Comparison of ENCODE assay signal across 26 mouse cellular contexts in the genomic region with DNA sequence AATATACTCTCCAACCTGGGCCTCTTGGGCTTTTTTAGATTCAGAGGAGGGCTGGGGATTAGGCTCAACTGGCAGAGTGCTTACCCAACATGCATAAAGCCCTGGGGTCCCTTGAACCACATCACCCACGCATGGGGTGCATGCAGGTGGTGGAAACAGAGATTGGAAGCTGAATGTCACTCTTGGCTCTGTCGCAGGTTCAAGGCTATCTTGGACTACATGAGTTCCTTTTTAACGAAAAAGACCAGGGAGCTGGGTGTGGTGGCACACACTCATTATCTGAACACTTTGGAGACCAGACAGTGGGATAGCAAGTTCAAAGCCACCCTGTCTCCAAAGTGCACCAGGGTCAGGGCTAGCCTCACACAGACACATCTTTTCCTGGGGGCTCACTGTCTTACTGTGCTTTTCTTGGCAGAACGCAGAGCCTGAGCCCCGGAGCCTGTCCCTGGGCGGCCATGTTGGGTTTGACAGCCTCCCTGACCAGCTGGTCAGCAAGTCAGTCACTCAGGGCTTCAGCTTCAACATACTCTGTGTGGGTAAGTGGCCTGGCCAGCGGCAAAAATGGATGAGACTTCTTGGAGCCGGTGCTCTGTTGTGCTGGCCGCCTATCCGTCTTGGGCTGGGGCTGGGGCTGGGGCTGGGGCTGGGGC. TPM values are rescaled to one million over a fixed set of nuclear protein-coding genes. Genes with fewer than 3 reads are reported as not detected.
A peak's percentile ranks its signal among the peaks of the same experiment; 100 is the strongest.
DNase-seq lines count a peak whose midpoint lies in the region; TF ChIP-seq lines count a peak whose summit lies in the region.
"Had no signal": no experiment of that assay in that cellular context is flagged by ENCODE, and none has a peak within 500 bp of the region (broad histone marks: within the 10 kb centered on the region; RNA-seq: fewer than 3 reads in every experiment).

No protein-coding gene starts in this region.

- no peaks in the 10 kb centered on the region for H3K36me3 ChIP-seq in testis, adult 2 months (ENCODE audit: control insufficient read depth, insufficient read depth, low read length)

- no peak for TF ChIP-seq POLR2A in testis, adult 2 months (IDR thresholded peaks at IDR 0.05; ENCODE audit: control insufficient read depth, low read depth, low read length)

- intact Hi-C loops in heart, postnatal 36 days (cut with DNase I) = no loop called here

- no peaks in the 10 kb centered on the region; the same call in 1 of the 2 replicates for H3K4me1 ChIP-seq in testis, adult 2 months (ENCODE audit: control insufficient read depth, insufficient read depth, low read length)

- H3K4me3 ChIP-seq in testis, adult 2 months (ENCODE audit: control insufficient read depth, low read depth, low read length) = no peak overlapping the region
- H3K4me3 ChIP-seq: embryonic facial prominence, embryonic 15.5 days; erythroblast, embryonic 14.5 days; forebrain, embryonic 10.5 days; heart, embryonic 12.5 days; hindbrain, embryonic 15.5 days had no signal

- TF ChIP-seq CTCF in testis, adult 2 months (IDR thresholded peaks at IDR 0.05; ENCODE audit: control insufficient read depth, insufficient read depth, insufficient replicate concordance, low read depth, low read length) = no peak

- DNase-seq in adrenal gland, postnatal 14 days = peak; percentile 2
- DNase-seq in adrenal gland, postnatal 36 days = no peak
- peak; percentile 92 for DNase-seq in heart, adult 11 months
- no peak for DNase-seq in heart, postnatal 36 days
- no peak for DNase-seq in testis, postnatal 10 days (ENCODE audit: low spot score)
- DNase-seq in heart, adult 18-20 months = no peak
- DNase-seq: adrenal gland, postnatal 10 days; B cell, adult 2 months; cerebellum, adult 11 months; cerebellum, postnatal 14 days; embryo, embryonic 11 days; gastrocnemius, postnatal 10 days had no signal

- 0 out of 2 replicates have a peak overlapping the region, but pooled peaks have one; percentile 12 for H3K27ac ChIP-seq in testis, adult 2 months (ENCODE audit: control insufficient read depth, insufficient read depth, low read depth, low read length)
- H3K27ac ChIP-seq: embryonic facial prominence, embryonic 15.5 days; forebrain, embryonic 10.5 days; hindbrain, embryonic 15.5 days had no signal

- H3K27me3 ChIP-seq in testis, adult 2 months (ENCODE audit: control insufficient read depth, insufficient read depth, low read length) = no peaks in the 10 kb centered on the region
- H3K27me3 ChIP-seq: embryonic facial prominence, embryonic 15.5 days; heart, embryonic 12.5 days; hindbrain, embryonic 15.5 days had no signal

RNA-seq across cellular contexts. Expression of gene Sept8, which starts 12.6 kb away (rescaled TPM):
- total RNA-seq in adrenal gland, postnatal 14 days (2021) = 39.0 and 42.2 TPM in 2 replicates
- total RNA-seq in adrenal gland, postnatal 36 days (2021) = 10 to 100 TPM; 35.0 to 42.6 TPM
- 10 to 100 TPM; 28.4 to 35.3 TPM for total RNA-seq in heart, postnatal 36 days (2021)
- polyA plus RNA-seq in testis, adult 2 months (2012; rRNA removed) = 3.0 and 3.2 TPM in 2 replicates
- total RNA-seq in heart, adult 18-20 months (2021) = 10 to 100 TPM; 24.7 to 24.8 TPM

RNA-seq across cellular contexts. Expression of gene Kif3a, which starts 35.5 kb away (rescaled TPM):
- 28.0 and 31.0 TPM in 2 replicates for total RNA-seq in adrenal gland, postnatal 14 days (2021)
- total RNA-seq in adrenal gland, postnatal 36 days (2021) = 10 to 100 TPM; 24.1 to 31.1 TPM
- 1 to 10 TPM; 8.2 to 10.0 TPM for total RNA-seq in heart, postnatal 36 days (2021)
- polyA plus RNA-seq in testis, adult 2 months (2012; rRNA removed) = 26.2 and 31.0 TPM in 2 replicates
- total RNA-seq in heart, adult 18-20 months (2021) = 10 to 100 TPM in 1 of 2 experiments, 1 to 10 TPM in 1; 8.4 to 11.2 TPM

RNA-seq across cellular contexts. Expression of gene Sowaha, which starts 51.6 kb away (rescaled TPM):
- 0.68 and 1.1 TPM in 2 replicates for total RNA-seq in adrenal gland, postnatal 14 days (2021)
- total RNA-seq in adrenal gland, postnatal 36 days (2021) = under 1 TPM; 0.20 to 0.30 TPM
- under 1 TPM; 0.14 TPM for total RNA-seq in heart, postnatal 36 days (2021)
- polyA plus RNA-seq in testis, adult 2 months (2012; rRNA removed) = 0.10 and 0.13 TPM in 2 replicates
- under 1 TPM; 0.28 to 0.30 TPM for total RNA-seq in heart, adult 18-20 months (2021)
- polyA plus RNA-seq: CD4-positive, CD25-positive, alpha-beta regulatory T cell, adult 4 months had no signal

RNA-seq across cellular contexts. Expression of gene Gm9945, which starts 51.7 kb away (rescaled TPM):
- not detected in 2 replicates for total RNA-seq in adrenal gland, postnatal 14 days (2021)
- not detected for total RNA-seq in adrenal gland, postnatal 36 days (2021)
- total RNA-seq in heart, postnatal 36 days (2021) = not detected
- polyA plus RNA-seq in testis, adult 2 months (2012; rRNA removed) = not detected in 2 replicates
- not detected for total RNA-seq in heart, adult 18-20 months (2021)
- total RNA-seq: adrenal gland, postnatal 10 days; common myeloid progenitor, adult 5-6 weeks; gastrocnemius, postnatal 10 days; gastrocnemius, postnatal 4 days; heart, adult 8-10 months; heart, postnatal 25 days had no signal
- polyA plus RNA-seq: CD4-positive, CD25-positive, alpha-beta regulatory T cell, adult 4 months; embryonic facial prominence, embryonic 11.5 days; embryonic facial prominence, embryonic 15.5 days; erythroblast, embryonic 14.5 days; forebrain, embryonic 10.5 days; heart, embryonic 12.5 days; heart, embryonic 16.5 days; hindbrain, embryonic 11.5 days had no signal

Comparison
In these comparisons a context has a peak if more than half of its experiments do, and no peak if none do; other contexts are left out.
1. DNase-seq: peak in adrenal gland, postnatal 14 days (single experiment) and heart, adult 11 months (single experiment); none in adrenal gland, postnatal 36 days (0 of 2), heart, postnatal 36 days (0 of 2), testis, postnatal 10 days (single experiment) and heart, adult 18-20 months (0 of 2).